Mouse (Mus musculus) midbrain, embryonic 10.5 days (tissue): ENCODE measurements around the gene Cfd. TPM values are rescaled to one million over a fixed set of nuclear protein-coding genes. Genes with fewer than 3 reads are reported as not detected.

Source experiments
- DNase-seq: peaks from one replicate; pipeline ENCODE4 v3.0.0-alpha.2; 2017; ENCODE audit warnings: low spot score
- H3K27ac ChIP-seq: fragments of 300-500 bp; sonication (generic); replicated peaks from 2 replicates; pipeline ENCODE4 v1.5.1; 2016; ENCODE audit warnings: mild to moderate bottlenecking
- H3K27me3 ChIP-seq: fragments of 300-500 bp; sonication (generic); 2 replicates; pipeline ENCODE4 v1.6.1; 2016; ENCODE audit warnings: low read depth, mild to moderate bottlenecking; ENCODE audit not compliant: poor library complexity, severe bottlenecking
- H3K36me3 ChIP-seq: fragments of 300-500 bp; sonication (generic); 2 replicates; pipeline ENCODE4 v1.6.1; 2016; ENCODE audit warnings: mild to moderate bottlenecking, moderate library complexity
- H3K4me1 ChIP-seq: fragments of 300-500 bp; sonication (generic); 2 replicates; pipeline ENCODE4 v1.6.1; 2016
- H3K4me3 ChIP-seq: fragments of 300-500 bp; sonication (generic); 2 replicates; pipeline ENCODE4 v1.5.1; 2016; ENCODE audit warnings: mild to moderate bottlenecking, moderate library complexity
- H3K9me3 ChIP-seq: fragments of 300-500 bp; sonication (generic); replicated peaks from 2 replicates; pipeline ENCODE4 v1.6.1; 2016; ENCODE audit warnings: mild to moderate bottlenecking
- WGBS: fragments of 180-500 bp; shearing (Covaris S2); methylation state at CpG from one replicate; pipeline ENCODE4 v1.1.7; 2016; 5-methylcytosine and 5-hydroxymethylcytosine counted together
- polyA plus RNA-seq: library from polyadenylated mRNA; unstranded; fragments of >200 nt; fragmentation: Nextera tagmentation; extraction: Ambion mirVana; gene quantifications from 2 replicates; pipeline ENCODE4 v1.2.1, GENCODE M21; 2016

Cfd gene
- not detected in 2 replicates for polyA plus RNA-seq

DNA sequence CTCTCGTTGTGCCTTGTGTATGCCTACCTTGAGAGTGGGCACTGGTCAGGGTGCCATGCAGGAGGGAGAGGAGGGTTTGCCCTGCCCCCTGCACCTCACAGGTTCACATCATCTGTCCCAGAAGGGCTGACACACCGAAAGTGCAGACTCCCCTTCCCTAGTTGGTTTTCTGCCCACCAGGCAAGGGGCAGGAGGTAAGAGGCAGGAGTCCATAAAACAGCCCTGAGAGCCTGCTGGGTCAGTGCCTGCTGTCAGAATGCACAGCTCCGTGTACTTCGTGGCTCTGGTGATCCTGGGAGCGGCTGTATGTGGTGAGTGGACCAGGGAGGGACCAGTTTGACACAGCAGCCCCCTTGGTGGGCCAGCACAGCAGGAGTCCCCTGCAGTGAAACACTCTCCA, at the start of gene Cfd:
Cfd (plus strand) TSS at position 184 of the 400 bp plus-strand sequence.
- WGBS = 49% methylated on average over 5 of the region's 5 CpGs

DNA sequence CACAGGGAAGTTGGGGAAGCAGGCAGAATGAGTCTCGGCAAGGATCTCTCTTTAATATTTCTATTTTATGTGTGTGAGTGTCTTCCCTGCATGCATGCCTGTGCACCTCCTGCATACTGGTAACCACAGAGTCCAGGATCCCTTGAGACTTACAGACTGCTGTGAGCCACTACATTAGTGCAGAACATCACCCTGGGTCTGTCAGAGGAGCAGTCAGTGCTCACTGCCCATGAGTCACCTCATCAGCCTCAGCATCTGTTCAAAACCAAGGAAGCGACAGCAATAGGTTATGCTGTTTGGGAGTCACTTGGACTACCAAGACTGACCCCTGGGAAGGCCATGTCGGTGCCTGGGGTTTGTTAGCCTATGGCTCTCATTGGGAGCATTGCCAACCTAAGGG, 48.3 kb upstream of the Cfd start:
- WGBS = 74% methylated on average over 3 of the region's 3 CpGs
- Histone ChIP-seq H3K27ac (peak overlapping the region; percentile 57; the same call in 1 of the 2 replicates), H3K4me3 (no peak overlapping the region)

More for the DNA sequence above, at the start of gene Cfd:
- H3K27me3 ChIP-seq = peaks cover 29% of the 10 kb centered on the region
- H3K4me1 ChIP-seq = no peaks in the 10 kb centered on the region
- H3K9me3 ChIP-seq = no peaks in the 10 kb centered on the region
- H3K36me3 ChIP-seq = peaks cover 18% of the 10 kb centered on the region
- DNase-seq = no peak
- no peak within 1 kb of the TSS for H3K4me3 ChIP-seq
- no peak within 1 kb of the TSS for H3K27ac ChIP-seq

GRCm38 (mm10) chr10:79843476-79843875, 47.2 kb upstream of the Cfd start:
- no peaks in the 10 kb centered on the region for H3K36me3 ChIP-seq
- no peak overlapping the region; the same call in 1 of the 2 replicates for H3K27ac ChIP-seq
- no peak for DNase-seq
- no peaks in the 10 kb centered on the region for H3K27me3 ChIP-seq
- no peaks in the 10 kb centered on the region for H3K9me3 ChIP-seq
- H3K4me3 ChIP-seq = no peak overlapping the region
- peaks cover 29% of the 10 kb centered on the region for H3K4me1 ChIP-seq
- WGBS = 93% methylated on average over 6 of the region's 6 CpGs

More for the DNA sequence above, 48.3 kb upstream of the Cfd start:
- H3K4me1 ChIP-seq = peaks cover 25% of the 10 kb centered on the region
- DNase-seq = no peak
- H3K27me3 ChIP-seq = no peaks in the 10 kb centered on the region
- no peaks in the 10 kb centered on the region; the same call in 1 of the 2 replicates for H3K9me3 ChIP-seq
- no peaks in the 10 kb centered on the region for H3K36me3 ChIP-seq

GRCm38 (mm10) chr10:79846553-79846952, 44.1 kb upstream of the Cfd start:
- peaks cover 30% of the 10 kb centered on the region for H3K4me1 ChIP-seq
- H3K27ac ChIP-seq = no peak overlapping the region
- no peak for DNase-seq
- no peak overlapping the region for H3K4me3 ChIP-seq
- H3K27me3 ChIP-seq = no peaks in the 10 kb centered on the region
- H3K9me3 ChIP-seq = no peaks in the 10 kb centered on the region
- WGBS = 77% methylated on average over 5 of the region's 5 CpGs
- peaks cover 4% of the 10 kb centered on the region; the same call in 1 of the 2 replicates for H3K36me3 ChIP-seq

GRCm38 (mm10) chr10:79849941-79850628, 40.6 kb upstream of the Cfd start:
- WGBS = 89% methylated on average over 8 of the region's 8 CpGs
- Histone ChIP-seq H3K27ac (0 out of 2 replicates have a peak overlapping the region, but pooled peaks have one; percentile 46), H3K36me3 (peaks cover 4% of the 10 kb centered on the region; the same call in 1 of the 2 replicates), H3K9me3 (no peaks in the 10 kb centered on the region), H3K27me3 (no peaks in the 10 kb centered on the region), H3K4me1 (peaks cover 43% of the 10 kb centered on the region), H3K4me3 (no peak overlapping the region)
- DNase-seq = no peak

DNA sequence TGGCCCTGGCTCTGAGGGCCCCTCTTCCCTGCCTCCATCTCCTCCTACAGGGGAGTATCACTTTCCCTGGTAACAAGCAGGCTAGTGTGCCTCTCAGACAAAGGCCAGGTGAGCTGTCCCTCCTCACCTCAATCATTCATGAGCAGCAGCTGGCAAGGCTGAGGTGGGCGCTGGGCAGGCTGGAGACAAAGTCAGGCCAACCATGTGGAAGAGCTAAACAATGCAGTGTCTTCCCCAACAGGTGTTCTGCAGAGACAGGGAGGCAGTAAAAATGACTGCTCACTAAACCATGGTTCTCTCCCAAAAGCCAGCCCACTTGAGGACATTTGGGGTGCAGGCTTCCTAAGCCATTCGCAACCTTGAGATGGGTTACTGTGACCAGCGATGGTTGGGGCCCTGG, 39.0 kb upstream of the Cfd start:
- H3K9me3 ChIP-seq = no peaks in the 10 kb centered on the region
- H3K27ac ChIP-seq = peak overlapping the region; percentile 100
- peaks cover 54% of the 10 kb centered on the region for H3K4me1 ChIP-seq
- no peaks in the 10 kb centered on the region for H3K27me3 ChIP-seq
- peak overlapping the region; percentile 74 for H3K4me3 ChIP-seq
- 84% methylated on average over 3 of the region's 3 CpGs for WGBS
- DNase-seq = no peak
- peaks cover 14% of the 10 kb centered on the region for H3K36me3 ChIP-seq

GRCm38 (mm10) chr10:79852107-79852789, 38.4 kb upstream of the Cfd start:
- Histone ChIP-seq H3K4me1 (peaks cover 60% of the 10 kb centered on the region), H3K27me3 (no peaks in the 10 kb centered on the region), H3K27ac (peak overlapping the region; percentile 100), H3K36me3 (peaks cover 20% of the 10 kb centered on the region), H3K9me3 (no peaks in the 10 kb centered on the region), H3K4me3 (peak overlapping the region; percentile 74)
- DNase-seq = no peak
- 73% methylated on average over 9 of the region's 9 CpGs for WGBS

- Histone ChIP-seq H3K9me3 (no peaks in the 10 kb centered on the region), H3K27me3 (no peaks in the 10 kb centered on the region), H3K4me1 (peaks cover 65% of the 10 kb centered on the region), H3K36me3 (peaks cover 26% of the 10 kb centered on the region), H3K27ac (peak overlapping the region; percentile 100), H3K4me3 (peak overlapping the region; percentile 74)
- no peak for DNase-seq
- 31% methylated on average over 8 of the region's 8 CpGs for WGBS
Observed at GRCm38 (mm10) chr10:79852827-79853226, 37.8 kb upstream of the Cfd start.

DNA sequence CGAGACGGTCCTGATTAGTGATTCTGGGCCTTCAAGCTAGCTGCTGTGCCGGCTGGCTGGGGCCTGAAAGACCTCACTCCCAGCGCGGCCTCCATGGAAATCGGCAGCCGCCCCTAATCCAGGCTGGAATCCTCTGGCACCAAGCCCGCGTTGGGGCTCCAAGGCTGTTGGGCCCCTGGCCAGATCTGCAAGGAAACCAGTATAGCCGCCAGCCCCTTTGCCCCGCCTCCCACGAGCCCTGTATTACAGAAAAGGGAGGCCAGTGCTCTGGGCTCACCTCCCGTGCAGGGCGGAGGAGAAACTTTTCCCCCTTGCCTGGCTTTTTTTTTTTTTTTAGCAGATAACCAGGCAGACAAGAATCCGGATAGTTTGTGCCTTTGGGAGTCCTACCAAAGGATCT, 37.3 kb upstream of the Cfd start:
- under 1% methylated on average over 15 of the region's 15 CpGs for WGBS
- H3K9me3 ChIP-seq = no peaks in the 10 kb centered on the region
- no peaks in the 10 kb centered on the region for H3K27me3 ChIP-seq
- peaks cover 68% of the 10 kb centered on the region for H3K4me1 ChIP-seq
- H3K27ac ChIP-seq = peak overlapping the region; percentile 100
- DNase-seq = peak; percentile 80
- peak overlapping the region; percentile 74 for H3K4me3 ChIP-seq
- peaks cover 32% of the 10 kb centered on the region for H3K36me3 ChIP-seq

DNA sequence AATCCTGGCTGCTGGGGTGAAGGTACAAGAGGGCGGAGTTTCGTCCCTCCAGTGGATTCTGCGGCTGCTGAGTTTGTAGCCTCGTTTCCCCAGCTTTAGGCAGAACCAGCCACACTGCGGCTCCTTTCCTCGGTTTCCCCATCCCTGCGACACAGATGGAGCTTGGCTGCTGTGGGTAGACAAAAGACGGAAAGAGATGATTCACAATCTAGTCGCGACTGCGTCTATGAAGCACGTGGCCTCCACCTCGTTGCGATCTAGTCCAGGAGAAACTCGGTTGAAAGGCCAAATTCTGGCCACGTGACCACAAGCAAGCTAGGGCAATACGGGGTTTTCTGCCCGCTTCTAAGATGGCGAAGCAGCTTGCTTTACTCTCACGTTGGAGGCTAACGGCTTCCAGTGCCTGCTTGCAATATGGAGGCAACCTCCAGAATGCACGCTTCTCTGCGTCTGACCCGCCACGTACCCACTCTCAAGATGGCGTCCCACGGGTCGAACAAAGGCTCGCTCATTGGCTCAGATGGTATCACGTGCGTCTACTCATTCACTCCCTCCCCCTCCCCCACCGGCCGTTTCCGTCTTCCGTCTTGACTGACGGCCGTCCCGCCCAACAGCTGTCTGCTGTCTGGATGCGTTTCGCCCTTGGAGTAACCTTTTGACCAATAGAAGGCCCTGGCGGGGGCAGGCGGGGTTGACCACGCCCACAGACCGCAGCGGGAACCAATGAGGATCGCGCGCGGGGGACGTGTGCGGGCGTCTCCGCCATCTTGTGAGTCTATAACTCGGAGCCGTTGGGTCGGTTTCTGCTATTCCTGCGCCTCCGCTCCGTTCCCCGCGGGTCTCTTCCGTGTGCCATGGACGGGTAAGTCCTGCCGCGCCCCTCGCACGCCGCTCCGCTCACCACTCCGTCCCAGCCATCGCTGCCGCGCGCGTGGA, 36.5 kb upstream of the Cfd start, which contains the start of gene Ptbp1:
Ptbp1 (plus strand) TSS at position 568 of the 936 bp plus-strand sequence.
- under 1% methylated on average over 75 of the region's 75 CpGs for WGBS
- peak; percentile 100 for DNase-seq
- Histone ChIP-seq H3K27ac (peak within 1 kb of the TSS; percentile 100), H3K9me3 (no peaks in the 10 kb centered on the region), H3K4me1 (peaks cover 73% of the 10 kb centered on the region), H3K36me3 (peaks cover 39% of the 10 kb centered on the region), H3K27me3 (no peaks in the 10 kb centered on the region), H3K4me3 (peak within 1 kb of the TSS; percentile 74)

- Histone ChIP-seq H3K4me1 (peaks cover 73% of the 10 kb centered on the region), H3K27ac (peak overlapping the region; percentile 100), H3K36me3 (peaks cover 46% of the 10 kb centered on the region), H3K9me3 (no peaks in the 10 kb centered on the region), H3K4me3 (peak overlapping the region; percentile 74), H3K27me3 (no peaks in the 10 kb centered on the region)
- peak; percentile 83 for DNase-seq
- under 1% methylated on average over 83 of the region's 83 CpGs for WGBS
Observed at GRCm38 (mm10) chr10:79854801-79855541, 35.7 kb upstream of the Cfd start.
